Mouse (Mus musculus): ENCODE data around the gene Zfp317.

GRCm38 (mm10) chr9:19629574-19629973, 7.7 kb downstream of the Zfp317 start:
- TF ChIP-seq EP300 (IDR thresholded peaks at IDR 0.05; ENCODE audit: low read depth in 1 of 2, low read length in 2 of 2) (no peak), SMC3 (IDR thresholded peaks at IDR 0.05; ENCODE audit: low read depth, low read length) (no peak), MAFK (IDR thresholded peaks at IDR 0.05; ENCODE audit: borderline replicate concordance, low read depth, low read length) (no peak)

All from MEL (cell line).